Mouse (Mus musculus) MEL (cell line): ENCODE measurements around the gene Cyb561d1.

Source experiments
- CTCF ChIP-seq, 3 experiments: IDR thresholded peaks in 2 of 3; conservative IDR thresholded peaks in 1 of 3; 2 replicates each; pipeline ENCODE4 v1.5.1; 2011 to 2012; ENCODE audit warnings: low read length in 3 of 3, low read depth in 2 of 3, mild to moderate bottlenecking in 2 of 3, improper control_type of control experiment in 1 of 3, inconsistent platforms in 1 of 3, mixed read lengths in 1 of 3, moderate library complexity in 1 of 3; ENCODE audit not compliant: control insufficient read depth in 1 of 3, insufficient read depth in 1 of 3, poor library complexity in 1 of 3, severe bottlenecking in 1 of 3
- EP300 ChIP-seq, 2 experiments: IDR thresholded peaks; 2 replicates each; pipeline ENCODE4 v1.6.1; 2011; ENCODE audit warnings: improper control_type of control experiment in 2 of 2, low read length in 2 of 2, low read depth in 1 of 2, mild to moderate bottlenecking in 1 of 2
- GABPA ChIP-seq: IDR thresholded peaks from 2 replicates; pipeline ENCODE4 v1.6.1; 2012; ENCODE audit warnings: low read depth, mild to moderate bottlenecking, inconsistent platforms, low read length, improper control_type of control experiment, moderate library complexity
- MEF2A ChIP-seq: IDR thresholded peaks from 2 replicates; pipeline ENCODE4 v1.6.1; 2014; ENCODE audit warnings: low read depth, mild to moderate bottlenecking, inconsistent platforms, low read length, improper control_type of control experiment; ENCODE audit not compliant: poor library complexity, insufficient replicate concordance, severe bottlenecking; ENCODE audit errors: extremely low read depth
- MXI1 ChIP-seq: IDR thresholded peaks from 2 replicates; pipeline ENCODE4 v1.6.1; 2011; ENCODE audit warnings: mild to moderate bottlenecking, low read depth, low read length, improper control_type of control experiment
- NELFE ChIP-seq: IDR thresholded peaks from 2 replicates; pipeline ENCODE4 v1.6.1; 2011; ENCODE audit warnings: low read depth, low read length, improper control_type of control experiment
- POLR2A ChIP-seq, 2 experiments: IDR thresholded peaks; 2 replicates each; pipeline ENCODE4 v1.6.1; 2011 to 2012; ENCODE audit warnings: low read length in 2 of 2, mild to moderate bottlenecking in 2 of 2, control low read depth in 1 of 2, improper control_type of control experiment in 1 of 2, low read depth in 1 of 2, moderate library complexity in 1 of 2; ENCODE audit not compliant: control insufficient read depth in 1 of 2, insufficient read depth in 1 of 2, poor library complexity in 1 of 2
- USF2 ChIP-seq, 2 experiments: IDR thresholded peaks; 2 replicates each; pipeline ENCODE4 v1.6.1; 2011 to 2012; ENCODE audit warnings: improper control_type of control experiment in 2 of 2, low read length in 2 of 2, borderline replicate concordance in 1 of 2, inconsistent platforms in 1 of 2, low read depth in 1 of 2, mild to moderate bottlenecking in 1 of 2; ENCODE audit not compliant: insufficient read depth in 1 of 2
- ZMIZ1 ChIP-seq: IDR thresholded peaks from 2 replicates; pipeline ENCODE4 v1.6.1; 2012; ENCODE audit warnings: low read depth, mild to moderate bottlenecking, inconsistent platforms, low read length, improper control_type of control experiment, moderate library complexity

DNA sequence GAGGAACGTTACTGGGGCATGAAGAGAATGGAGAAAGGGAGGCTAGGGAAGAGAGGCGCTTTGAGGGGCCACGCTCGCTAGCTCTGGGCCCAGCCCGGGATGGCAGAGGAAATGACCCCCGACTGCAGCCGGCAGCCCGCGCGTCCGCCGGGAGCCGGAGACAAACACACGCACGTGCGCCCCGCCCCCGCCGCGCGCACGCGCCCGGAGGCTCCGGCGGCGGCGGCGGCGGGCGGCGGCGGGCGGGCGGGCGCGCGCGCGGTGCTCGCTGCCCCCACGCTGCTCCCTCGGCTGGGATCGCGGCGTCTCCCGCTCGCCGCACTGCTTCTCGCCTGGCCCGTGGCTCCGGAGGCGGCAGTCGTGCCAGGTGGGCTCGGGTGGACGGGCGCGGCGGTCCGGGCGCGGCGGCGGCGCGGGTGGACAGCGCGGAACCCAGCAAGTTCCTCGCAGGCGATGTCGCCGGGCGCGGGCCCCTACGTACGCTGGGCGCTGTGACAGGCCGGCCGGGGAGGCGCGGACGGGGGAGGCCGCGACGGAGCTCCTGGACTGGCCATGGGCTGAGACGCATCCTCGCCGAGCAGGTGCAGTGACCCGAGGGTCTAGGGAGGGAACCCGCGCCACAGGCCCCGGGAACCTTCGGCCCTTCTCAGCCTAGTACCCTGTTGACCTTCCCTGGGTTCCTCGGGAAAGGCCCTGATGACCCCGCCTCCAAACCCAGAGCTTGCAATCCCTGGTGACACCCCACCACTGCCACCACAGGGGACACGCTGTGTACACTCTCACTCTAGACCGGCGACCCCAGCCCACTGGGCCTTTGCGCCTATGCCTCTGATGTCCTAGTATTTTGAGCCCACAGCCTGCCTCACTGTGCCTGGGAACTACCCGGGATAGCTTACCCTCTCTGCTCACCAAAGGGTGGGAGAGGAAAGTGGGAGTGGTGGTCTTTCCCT is 14.6 kb downstream of the Cyb561d1 start, which contains the start of gene Amigo1:
- TF ChIP-seq GABPA, result no peak
- no peak for TF ChIP-seq CTCF (IDR thresholded peaks at IDR 0.05 in 2 of 3, conservative IDR thresholded peaks at IDR 0.05 in 1 of 3; ENCODE audit: control insufficient read depth in 1 of 3, insufficient read depth in 1 of 3, low read depth in 2 of 3, low read length in 3 of 3, poor library complexity in 1 of 3, severe bottlenecking in 1 of 3)
- peak in 1 of 2 experiments; percentile 69; a peak in 2 of 4 replicates for TF ChIP-seq POLR2A (IDR thresholded peaks at IDR 0.05; ENCODE audit: control insufficient read depth in 1 of 2, insufficient read depth in 1 of 2, low read depth in 1 of 2, low read length in 2 of 2, poor library complexity in 1 of 2)
- TF ChIP-seq USF2 (IDR thresholded peaks at IDR 0.05; ENCODE audit: borderline replicate concordance in 1 of 2, insufficient read depth in 1 of 2, low read depth in 1 of 2, low read length in 2 of 2), result no peak
- TF ChIP-seq ZMIZ1, result no peak
- TF ChIP-seq NELFE, result peak; percentile 29; the same call in 1 of the 2 replicates
- TF ChIP-seq EP300 (IDR thresholded peaks at IDR 0.05; ENCODE audit: low read depth in 1 of 2, low read length in 2 of 2), result no peak
- peak; percentile 94; the same call in 1 of the 2 replicates for TF ChIP-seq MXI1
- TF ChIP-seq MEF2A, result no peak
